Mouse (Mus musculus): Measurements from ENCODE around the gene 4933402J07Rik.
A peak's percentile ranks its signal among the peaks of the same experiment; 100 is the strongest.

The 4933402J07Rik gene

DNA sequence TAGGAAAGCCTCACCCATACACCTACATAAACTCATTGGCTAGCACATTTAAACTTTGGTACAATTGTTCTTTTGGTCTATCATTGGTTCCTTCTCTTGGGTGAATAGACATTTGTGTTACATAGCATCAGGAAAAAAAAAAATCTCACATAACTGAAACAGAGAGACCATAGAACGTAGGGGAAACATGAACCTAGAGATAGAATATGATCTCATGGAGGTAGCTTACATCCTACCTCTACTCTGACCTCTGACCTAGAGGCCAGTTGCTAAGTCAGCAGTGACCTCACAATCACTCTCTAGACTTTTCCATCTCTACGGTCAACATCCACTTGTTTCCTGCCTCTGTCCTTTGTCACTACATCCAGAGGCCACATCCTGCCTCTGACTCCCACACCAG, at the start of gene 4933402J07Rik:
Gene 4933402J07Rik (plus strand): TSS at position 301 of the 400 bp plus-strand sequence.
- DNase-seq (ENCODE audit: low spot score in 2 of 2) = no peak

DNA sequence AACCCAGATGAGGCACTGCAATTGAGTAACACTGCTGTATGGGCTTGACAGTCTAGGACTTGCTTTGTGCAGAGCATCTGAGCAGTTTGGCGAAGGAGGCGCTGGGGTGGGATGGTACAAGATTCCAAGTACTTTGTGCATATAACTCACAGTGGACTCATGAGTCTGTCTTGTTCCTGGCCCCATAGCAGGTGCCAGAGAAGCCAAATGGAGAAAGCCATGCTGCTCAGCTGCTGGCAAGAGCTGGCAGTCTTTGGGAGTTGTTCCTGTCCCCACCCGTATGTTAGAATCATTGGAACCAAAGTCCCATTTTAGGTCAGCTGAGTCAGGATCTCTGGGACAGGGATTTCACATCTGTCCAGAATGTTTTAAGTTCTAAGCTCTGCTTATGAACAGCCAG, 46.5 kb upstream of the 4933402J07Rik start:
- no peak for DNase-seq (ENCODE audit: low spot score in 2 of 2)

DNA sequence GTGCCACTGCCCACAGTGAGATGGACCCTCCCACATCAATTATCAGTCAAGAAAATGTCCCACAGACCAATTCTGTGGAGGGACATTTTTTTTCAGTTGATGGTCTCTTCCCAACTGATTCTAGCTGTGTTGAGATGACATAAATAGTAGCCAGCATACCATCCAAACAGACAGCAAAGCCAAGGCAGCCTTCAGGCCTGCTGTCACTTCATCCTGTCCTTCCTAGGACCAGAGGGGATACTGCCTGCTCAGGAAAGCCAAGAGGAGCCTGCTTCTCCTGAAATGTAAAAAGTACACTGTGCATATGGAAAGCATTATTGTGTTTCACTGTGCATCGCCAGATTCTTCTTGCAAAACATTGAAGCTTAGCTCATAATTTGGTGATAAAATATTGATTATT, 38.6 kb upstream of the 4933402J07Rik start:
- no peak for DNase-seq (ENCODE audit: low spot score in 2 of 2)

DNA sequence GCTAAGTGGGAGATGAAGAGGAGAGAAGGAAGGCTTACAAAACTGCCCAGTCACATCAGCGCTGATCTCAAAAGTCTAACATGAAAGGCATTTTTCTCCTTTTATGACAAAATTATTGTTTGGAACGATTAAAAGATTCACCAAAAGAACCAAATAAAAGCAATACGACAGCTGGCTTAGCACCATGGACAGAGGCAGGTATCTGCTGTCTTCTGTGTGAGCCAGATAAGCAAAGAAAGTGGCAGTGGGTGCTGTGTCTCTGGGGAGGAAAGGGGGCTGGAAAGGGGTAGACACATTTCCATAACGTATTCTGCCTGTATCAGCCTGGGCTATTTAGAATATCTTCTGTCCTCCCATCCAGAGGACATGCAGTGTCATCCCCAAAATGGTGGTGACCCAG, 32.5 kb upstream of the 4933402J07Rik start:
- DNase-seq (ENCODE audit: low spot score in 2 of 2) = no peak

DNA sequence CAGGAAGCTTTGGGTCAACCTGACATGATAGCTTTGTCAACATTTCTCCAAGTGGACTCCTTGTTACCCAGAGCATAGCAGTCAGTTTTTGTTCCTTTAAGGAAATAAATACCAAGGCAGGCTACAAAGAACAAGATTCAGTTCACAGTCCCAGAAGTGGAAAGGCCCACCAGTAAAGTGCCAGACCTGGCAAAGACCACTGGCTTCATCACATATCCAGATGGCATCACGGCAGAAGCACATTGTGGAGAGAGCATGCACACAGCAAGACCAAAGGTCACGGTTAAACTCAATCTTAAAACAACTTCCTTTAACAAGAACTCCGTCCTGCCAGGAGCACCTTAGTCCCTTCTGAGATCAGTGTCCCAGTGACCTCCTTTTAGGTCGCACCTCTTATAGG, 30.2 kb upstream of the 4933402J07Rik start:
- no peak for DNase-seq (ENCODE audit: low spot score in 2 of 2)

DNA sequence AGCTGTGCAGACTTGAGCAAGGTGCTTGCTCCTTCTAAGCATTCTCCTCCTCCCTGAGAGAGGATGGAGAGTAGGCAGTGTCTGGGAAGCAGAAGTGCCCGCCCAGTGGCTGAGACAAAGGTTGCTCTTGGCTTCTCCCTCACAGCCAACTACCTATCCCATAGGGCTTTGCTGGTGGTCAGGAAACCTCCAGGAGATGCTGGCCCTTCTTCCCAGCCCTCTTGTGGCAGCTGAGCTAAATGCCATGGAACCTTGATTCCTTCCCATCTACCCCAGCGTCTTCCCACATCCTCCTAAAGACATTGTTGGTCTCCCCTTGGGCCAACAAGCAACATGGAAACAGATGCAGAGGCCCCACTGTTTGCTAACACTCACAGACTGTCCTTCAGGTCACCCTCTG, 28.8 kb upstream of the 4933402J07Rik start:
- no peak for DNase-seq (ENCODE audit: low spot score in 2 of 2)

DNA sequence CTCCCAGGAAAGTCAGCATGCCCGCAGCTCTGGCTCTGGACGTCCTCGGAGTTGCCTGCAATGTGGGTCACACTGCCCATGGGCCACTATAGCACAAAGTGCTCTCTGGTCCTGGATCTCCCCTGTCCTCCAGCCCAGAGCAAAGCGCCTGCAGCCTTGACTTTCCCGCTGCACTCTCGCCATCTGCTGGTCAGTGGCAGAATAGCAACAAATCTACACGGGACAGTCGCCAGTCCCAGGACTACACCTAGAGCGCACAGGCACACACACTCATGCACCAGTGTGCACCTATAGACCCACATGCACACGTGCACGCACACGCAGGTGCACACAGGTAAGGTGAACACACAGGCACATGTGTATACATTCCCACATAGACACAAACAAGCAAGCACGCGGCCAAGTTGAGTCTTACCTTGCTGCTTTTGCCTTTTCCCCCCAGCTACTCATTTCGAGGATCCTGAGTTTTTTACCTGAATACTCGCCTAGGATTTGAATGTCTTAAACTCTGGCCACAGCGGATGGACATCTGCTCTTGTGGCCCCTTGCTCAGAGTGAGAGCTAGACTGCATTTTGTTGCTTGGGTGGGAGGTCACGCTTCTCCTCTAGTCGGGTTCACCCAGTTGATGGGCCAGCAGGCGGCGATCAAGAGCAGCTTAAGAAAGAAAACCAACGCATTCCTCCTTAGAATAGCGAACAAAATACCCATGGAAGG, 26.9 kb upstream of the 4933402J07Rik start:
- DNase-seq (ENCODE audit: low spot score in 2 of 2) = peak; percentile 46 to 85

DNA sequence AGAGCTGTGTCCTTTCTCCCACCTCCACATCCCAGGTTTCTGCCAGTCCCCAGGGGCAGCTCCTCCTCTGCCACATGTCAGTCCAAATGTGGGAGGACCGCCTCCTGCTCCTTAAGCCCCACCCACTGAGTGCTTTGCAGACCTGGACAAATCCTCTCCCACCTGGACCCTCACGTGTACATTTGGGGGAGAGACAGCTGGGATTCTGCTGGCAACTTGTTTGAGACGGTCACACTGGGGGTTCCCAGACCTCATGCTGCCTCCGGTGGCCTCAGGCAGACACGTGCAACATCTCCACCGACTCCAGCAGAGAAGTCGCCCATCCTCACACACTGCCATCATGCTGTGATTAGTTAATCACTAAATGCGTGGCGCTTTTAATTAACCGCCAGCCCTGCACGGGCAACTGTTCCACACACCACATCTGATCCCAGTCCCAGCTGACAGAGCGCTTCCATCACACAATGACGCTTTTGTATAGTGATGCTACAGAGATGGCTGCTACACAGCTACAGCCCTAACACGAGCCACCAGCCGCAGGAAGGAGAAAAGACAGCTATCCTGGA, 23.7 kb upstream of the 4933402J07Rik start:
- DNase-seq (ENCODE audit: low spot score in 2 of 2) = no peak

DNA sequence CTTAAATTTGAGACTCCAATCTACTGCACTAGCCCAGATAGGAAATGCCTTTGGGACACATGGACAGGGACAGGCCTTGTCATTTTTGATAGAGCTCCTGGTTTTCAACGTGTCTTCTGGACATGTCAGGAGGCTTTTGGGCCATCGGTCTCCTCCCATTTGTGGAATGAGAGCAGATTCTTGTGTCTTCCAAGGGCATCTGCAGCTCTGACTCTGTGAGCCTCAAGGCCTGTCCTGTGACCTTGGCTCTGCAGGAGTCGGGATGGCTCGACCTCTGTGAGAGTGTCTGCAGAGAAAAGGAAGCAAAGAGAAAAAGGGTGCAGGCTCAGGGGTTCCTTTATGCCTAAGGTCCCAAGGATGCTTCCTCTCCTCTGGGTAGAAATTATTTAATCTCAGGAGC, 13.8 kb upstream of the 4933402J07Rik start:
- DNase-seq (ENCODE audit: low spot score in 2 of 2) = no peak

DNA sequence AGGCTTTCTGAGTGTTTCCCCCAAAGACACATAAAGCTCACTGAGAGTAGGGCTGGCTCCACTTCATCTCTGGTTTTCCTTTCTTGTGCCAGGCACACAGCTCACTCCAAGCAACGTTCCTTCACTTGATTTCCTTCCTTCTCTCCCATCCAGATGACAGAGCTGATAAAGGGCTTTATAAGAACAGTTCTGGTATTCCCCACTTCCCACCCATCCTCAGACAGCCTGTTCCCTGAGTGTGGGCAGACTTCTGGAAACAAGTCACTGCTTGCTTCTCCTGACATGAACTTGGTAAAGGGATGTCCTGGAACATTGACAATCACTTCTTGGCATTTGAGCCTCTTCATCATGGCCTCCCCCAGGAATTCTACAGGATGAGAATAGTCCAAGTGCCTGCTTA, 10.9 kb upstream of the 4933402J07Rik start:
- no peak for DNase-seq (ENCODE audit: low spot score in 2 of 2)

DNA sequence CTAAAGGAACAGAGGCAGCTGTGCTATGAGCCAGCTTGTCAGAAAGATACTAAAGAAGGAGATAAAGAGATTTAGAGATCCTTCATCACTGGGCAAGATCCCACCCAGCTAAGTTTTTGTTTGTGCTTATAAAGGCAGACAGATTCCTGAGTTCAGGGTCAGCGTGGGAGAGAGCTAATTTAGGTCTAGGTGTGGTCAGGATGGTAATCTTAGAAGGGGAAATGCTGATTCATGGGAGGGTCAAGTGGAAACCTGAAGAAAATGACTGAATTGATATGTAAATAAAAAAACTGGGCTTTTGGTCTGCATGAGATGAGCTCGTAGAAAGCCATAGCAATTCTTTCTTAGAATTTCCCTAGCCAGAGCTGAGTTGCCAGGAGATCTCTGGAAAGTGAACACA, 2.9 kb upstream of the 4933402J07Rik start:
- no peak for DNase-seq (ENCODE audit: low spot score in 2 of 2)

DNA sequence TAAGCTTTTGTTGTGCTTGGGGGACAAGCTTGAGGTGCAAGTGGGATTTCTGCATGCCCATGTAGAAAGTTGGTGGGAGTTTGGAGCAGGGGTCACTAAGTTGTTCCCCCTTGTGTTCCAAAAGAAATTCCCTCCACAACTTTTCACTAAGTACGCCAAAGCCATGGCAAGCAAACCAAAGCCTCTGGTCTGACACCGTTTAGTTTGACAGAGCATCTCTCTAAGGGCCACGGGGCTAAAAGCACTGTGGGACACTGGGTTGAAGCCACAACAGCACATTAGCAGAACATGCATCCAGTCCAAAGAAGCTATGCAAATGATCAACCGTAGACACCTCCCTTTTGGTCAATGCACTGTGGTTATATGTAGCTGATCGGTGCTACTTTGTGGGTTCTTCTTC, 5.5 kb downstream of the 4933402J07Rik start:
- DNase-seq (ENCODE audit: low spot score in 2 of 2) = no peak

DNA sequence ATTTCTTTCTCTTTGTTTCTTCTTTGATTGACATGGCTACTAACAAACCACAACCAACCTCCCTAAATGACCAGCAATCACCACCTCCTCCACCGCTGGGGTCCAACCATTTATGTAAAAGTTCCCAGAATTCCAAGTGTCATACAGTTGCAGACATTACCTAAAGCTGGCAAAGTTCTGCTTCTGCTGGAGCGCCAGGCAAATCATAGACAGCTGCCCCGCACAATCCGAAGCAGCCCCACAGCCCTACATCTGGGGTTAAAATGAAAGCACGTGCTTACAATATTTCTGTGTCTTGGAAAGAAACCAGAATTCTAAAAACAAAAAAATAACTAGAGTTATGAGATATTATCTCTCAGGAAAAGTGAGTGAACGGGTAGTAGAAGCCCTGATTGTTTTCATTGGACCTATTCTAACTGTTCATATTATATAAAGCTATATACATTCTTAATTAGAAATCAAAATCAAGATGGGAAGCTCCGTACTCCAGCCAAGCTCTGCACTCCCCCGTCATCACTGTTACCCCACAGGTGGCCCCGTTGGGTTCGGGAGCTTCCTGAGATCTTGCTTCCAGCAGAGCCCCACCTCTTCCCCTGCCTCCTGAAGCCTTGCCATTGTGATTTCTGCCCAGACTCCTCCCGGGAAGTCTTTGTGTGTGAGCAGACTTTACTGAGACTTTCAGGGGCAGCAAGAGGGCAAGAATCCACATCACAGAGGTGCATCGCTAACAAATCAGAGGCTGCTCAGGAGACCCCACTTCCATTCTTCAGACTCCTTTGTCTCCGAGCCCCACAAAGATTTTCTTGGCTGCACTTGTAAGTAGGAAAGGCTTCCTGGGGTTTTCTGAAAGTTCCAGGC, 6.3 kb downstream of the 4933402J07Rik start:
- DNase-seq (ENCODE audit: low spot score in 2 of 2) = no peak

DNA sequence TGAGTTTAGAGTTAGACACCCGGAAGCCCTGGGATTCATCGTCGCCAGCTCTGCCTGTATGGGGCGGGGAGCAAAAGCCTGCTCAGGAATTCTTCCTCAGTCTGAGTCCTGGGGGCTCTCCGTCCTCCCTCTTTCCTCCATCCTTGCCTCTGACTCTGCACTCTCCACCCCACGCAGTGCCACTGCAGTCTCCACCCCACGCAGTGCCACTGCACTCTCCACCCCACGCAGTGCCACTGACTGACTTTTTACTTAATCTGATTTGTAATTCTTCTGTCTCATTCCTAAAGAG, 6.9 kb downstream of the 4933402J07Rik start:
- DNase-seq (ENCODE audit: low spot score in 2 of 2) = no peak

DNA sequence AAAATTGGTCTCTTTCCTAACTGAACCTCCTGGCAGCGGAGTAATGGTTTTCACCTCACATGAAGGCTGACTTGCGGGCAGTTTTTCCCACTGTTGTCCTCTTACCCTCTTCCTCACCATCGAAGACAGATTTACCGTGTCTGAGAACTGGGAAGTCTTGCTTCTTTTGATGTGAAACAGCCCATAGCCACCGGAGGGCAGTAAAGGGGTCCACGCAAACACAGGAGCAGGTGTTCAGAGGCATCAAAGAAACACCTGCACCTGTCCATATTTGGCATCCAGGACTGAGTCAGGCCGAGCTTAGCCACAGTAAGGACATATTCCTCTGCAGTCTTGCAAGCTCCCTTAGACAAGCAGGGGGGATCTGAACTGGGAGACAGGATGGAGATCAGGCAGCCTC, 7.2 kb downstream of the 4933402J07Rik start:
- no peak for DNase-seq (ENCODE audit: low spot score in 2 of 2)

DNA sequence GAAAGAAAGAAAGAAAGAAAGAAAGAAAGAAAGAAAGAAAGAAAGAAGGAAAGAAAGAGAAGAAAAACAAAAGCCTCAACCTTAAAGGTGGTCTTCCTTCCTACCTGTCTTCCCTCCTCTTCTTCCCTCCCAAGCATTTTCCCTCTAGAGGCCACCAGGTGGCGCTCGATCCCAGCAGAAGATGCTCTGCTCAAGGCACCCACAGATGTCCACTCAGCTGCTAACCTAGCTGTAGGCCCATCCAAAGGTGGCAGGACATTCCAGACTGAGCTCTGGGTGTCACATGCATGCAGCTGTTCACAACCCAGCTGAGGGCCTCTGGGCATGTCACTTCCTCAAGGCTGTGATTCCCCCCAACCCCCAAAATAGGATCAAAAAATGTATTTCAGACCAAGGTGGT, 30.6 kb downstream of the 4933402J07Rik start:
- peak in 1 of 2 experiments; percentile 29 for DNase-seq (ENCODE audit: low spot score in 2 of 2)

DNA sequence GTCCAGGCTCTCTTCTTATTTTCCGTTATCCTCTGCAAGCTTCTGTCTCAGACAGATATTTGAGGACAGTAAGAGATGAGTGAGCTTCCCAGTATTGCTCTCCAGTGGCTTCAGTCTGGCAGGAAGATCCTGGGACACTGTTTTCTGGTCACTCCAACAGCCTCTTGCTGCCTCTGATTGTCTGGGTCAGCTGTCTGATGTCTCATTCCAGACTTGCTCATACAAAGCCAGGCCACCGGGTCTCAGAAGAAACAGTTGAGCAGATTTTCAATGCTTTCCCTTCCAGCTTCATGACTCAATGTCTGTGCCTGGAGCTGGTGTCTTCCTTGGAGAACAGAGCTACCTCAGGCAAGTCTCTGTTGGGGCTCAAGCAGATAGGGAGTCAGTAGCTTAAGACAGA, 39.1 kb downstream of the 4933402J07Rik start:
- no peak for DNase-seq (ENCODE audit: low spot score in 2 of 2)

DNA sequence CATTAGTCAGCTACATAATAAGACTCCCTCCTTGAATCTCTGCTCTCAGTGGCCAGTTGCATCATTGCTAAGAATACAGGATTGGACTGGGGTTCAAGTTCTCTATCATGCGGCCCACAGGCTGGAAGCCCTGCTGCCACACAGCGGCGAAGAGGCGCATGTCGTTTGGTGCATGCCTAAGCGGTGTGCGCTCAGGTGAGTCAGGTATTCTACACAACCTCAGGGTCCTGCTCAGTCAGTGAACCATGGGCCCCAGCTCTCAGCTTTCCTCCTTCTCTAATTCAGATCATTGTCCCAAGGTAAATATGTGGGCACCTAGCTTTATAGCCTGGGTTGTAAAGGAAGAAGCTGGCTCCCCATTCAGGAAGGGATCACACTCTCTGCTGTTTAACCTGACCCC, 45.5 kb downstream of the 4933402J07Rik start:
- DNase-seq (ENCODE audit: low spot score in 2 of 2) = no peak

DNA sequence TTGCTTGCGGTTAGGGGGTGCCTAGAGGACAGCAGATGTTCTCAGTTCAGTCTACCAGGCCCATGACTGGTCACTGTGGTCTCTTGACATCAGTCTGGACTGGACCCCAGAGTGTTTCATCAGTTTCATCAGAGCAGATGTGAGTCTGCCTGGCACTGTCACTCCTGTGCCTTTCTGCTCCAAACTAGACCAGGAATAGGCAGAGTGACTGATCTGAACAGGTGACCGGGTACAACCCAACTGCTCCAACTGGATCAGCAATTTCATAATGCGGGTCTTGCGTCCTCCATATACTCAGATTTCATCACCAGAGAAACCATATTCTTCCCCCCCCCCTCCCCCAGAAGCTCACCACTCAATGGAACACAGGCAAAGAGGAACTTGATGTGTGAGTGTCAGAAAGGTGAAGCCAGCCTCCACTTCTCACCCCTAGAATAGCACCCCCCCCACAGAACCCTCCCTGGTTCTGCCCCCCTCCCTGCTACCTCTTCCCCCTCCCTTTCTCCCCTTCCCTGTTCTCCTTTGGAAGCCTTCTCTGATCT, 46.1 kb downstream of the 4933402J07Rik start:
- DNase-seq (ENCODE audit: low spot score in 2 of 2) = no peak

DNA sequence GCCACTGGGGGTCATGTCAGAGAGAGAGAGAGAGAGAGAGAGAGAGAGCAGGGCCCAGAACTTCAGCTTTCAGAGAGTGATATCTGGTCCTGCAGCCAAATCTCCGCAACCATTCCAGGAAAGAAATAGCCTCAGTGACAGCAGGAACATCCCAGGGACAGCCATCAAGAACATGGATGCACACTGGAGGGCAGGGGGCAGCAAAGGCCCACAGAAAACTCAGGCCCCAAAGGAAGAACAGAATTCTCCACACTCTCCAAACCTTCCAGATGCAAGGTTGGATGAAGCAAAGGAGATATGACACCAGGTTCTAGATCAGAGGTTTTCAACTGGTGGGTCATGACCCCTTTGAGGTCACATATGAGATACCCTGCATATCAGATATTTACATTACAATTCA, 50.0 kb downstream of the 4933402J07Rik start:
- no peak for DNase-seq (ENCODE audit: low spot score in 2 of 2)

DNA sequence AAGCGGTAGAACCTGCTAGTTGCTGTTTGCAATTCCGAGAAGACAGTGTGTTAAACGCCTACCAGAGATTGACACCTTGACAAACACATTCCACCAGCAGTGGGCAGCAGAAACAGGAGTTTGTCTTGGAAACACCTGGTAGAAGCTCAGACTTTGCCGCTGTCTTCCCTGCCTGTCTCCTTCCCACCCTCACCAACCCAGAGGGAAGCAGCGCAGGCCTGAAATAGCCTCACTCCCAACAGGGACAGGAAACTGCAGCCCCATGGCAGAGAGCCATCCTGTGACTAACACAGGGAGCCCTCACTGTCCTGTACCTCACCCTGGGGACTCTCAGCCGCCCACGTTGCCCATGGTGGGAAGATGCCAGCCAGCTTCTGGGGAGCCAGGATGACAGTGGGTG, 55.5 kb downstream of the 4933402J07Rik start:
- DNase-seq (ENCODE audit: low spot score in 2 of 2) = no peak

DNA sequence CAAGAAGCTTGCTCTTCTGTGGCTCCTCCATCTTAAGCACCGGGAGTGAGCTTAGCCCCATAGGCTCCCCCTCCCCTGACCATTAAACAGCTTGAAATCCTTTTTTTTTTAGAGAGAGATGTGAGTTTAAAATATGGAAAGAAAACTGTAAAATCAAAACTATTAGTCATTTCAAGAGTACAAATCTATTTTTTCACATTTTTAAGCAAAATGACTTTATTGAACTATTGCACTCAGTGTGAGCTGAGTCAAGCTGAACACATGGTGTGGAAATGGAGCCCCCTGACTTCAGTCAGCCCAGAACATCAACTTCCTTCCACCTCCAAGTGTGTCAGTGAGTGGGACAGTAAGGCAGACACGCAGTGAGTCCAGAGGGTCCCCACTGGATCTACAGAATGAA, 55.9 kb downstream of the 4933402J07Rik start:
- DNase-seq (ENCODE audit: low spot score in 2 of 2) = no peak

DNA sequence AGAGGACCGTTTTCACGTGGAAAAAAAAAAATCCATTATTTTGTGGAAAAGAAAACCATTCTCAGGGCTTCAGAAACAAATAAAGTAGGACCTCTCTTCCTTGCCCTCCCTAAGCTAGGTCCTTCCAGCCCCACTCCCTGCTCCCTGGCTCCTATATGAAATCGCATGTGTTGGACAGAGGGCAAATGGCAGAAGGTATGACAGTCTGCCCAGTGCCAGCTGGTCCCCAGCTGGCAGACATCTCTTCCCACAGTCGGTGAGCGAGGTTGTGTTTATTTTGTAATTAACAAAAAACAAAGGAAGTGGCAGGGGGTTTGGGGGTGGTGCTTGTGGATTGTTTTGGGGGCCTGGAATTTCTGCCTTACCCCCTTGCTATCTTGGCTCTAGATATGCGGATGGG, 56.6 kb downstream of the 4933402J07Rik start:
- DNase-seq (ENCODE audit: low spot score in 2 of 2) = no peak

All from urinary bladder, postnatal 4 days (tissue).